Mouse (Mus musculus): Measurements from ENCODE around the gene Dner. TPM values are rescaled to one million over a fixed set of nuclear protein-coding genes. Genes with fewer than 3 reads are reported as not detected.
"Not testable (repeated sequence)": the region's sequence is repeated elsewhere in the genome, so short reads cannot be mapped to it uniquely, and the experiment has no call there.

Dner gene
- polyA plus RNA-seq, 1 experiment from 2014 or later: 156 TPM

DNA sequence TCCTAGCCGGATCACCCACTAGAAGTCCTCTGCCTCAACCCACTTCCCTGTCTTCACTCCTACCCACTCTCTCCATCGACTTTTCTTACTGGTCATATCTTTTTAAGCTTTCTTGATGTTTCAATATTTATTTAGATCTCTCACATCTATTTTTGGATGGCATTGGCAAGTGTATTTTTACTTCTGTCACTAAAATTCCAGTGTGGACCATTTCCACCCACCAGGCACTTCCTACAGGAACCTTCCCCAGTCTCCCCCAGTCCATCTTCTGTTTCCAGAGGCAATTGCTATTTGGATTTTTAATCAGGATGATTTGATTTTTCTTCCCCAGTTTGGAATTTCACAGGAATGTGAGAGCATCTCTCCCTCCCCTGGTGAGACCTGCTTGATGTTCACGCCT is 329.5 kb downstream of the Dner start:
- Histone ChIP-seq H3K9me3 (no peaks in the 10 kb centered on the region), H3K27ac (no peak overlapping the region), H3K9ac (replicated peaks) (no peak overlapping the region), H3K4me3 (replicated peaks) (no peak overlapping the region), H3K4me2 (replicated peaks) (no peak overlapping the region), H3K36me3 (no peaks in the 10 kb centered on the region), H3K4me1 (replicated peaks) (peaks cover 5% of the 10 kb centered on the region), H3K27me3 (no peaks in the 10 kb centered on the region)
- no peak for ATAC-seq
- WGBS: 90% methylated on average over 3 of the region's 3 CpGs

DNA sequence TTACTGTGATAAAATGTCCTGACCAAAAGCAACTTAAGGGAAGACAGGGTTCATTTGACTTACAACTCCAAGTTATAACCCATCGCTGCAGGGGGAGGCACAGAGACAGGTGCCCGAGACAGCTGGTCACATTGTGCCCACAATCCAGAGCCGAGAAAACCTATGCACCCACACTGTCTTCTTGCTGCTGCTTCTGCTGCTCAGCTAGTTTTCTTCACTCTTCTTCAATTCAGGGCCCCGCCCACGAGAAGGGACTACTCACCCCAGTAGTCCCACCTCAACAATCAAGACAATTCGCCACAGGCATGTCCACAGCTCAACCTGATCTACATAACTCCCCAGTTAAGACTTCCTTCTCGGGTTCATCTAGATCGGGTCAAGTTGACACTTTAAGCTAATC is 332.1 kb downstream of the Dner start, which contains the start of gene Pid1:
TSS of gene Pid1 (minus strand) at position 214 of the 400 bp plus-strand sequence.
- no peak within 1 kb of the TSS for H3K9ac ChIP-seq (replicated peaks)
- no peaks in the 10 kb centered on the region for H3K36me3 ChIP-seq
- no peaks in the 10 kb centered on the region for H3K27me3 ChIP-seq
- H3K4me1 ChIP-seq (replicated peaks): peaks cover 5% of the 10 kb centered on the region
- H3K4me3 ChIP-seq (replicated peaks): no peak within 1 kb of the TSS
- no peak within 1 kb of the TSS for H3K27ac ChIP-seq
- no peak for ATAC-seq
- no peaks in the 10 kb centered on the region for H3K9me3 ChIP-seq
- 95% methylated on average over 8 of the region's 8 CpGs for WGBS
- H3K4me2 ChIP-seq (replicated peaks): no peak within 1 kb of the TSS

DNA sequence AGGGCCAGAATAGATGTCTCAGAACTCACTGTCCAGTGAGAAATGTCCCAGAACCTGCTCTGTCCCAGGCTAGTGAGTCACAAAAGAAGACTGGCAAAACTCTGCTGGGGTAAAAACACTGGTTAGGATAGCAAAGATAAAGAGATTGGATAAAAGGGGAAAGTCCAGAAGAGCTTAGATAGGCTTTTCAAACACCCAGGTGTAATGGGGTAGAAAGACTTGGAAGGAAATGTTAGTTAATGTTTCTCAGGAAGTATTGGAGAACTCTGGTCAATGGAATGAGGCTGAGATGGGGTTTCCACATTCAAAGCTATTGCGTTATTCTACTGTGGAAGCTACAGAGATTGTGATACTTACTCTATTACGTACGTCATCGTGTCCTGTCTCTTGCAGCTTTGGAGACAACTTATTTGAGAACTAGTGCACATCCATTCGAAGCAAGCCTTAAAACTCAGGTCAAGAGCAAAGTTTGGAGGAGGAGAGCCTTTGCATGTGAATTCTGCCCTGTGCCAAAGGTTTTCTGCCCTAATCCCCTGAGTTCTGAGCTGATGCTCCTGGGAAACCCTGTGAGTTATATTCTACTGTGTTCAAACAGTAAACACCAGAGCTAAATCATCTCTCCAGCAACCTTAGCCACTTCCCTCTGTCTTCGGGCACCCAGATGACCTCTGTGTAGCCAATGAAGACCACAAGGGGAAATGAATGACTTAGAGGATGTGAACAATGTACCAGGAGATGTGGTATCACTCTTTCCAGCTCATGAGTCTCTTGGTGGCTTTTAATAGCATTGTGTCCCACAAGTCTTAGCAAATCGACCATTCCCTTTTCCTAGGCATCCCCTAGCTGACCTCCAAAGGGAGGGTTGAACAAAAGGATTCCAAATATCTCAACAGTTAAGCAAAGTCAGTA is 333.1 kb downstream of the Dner start:
- no peaks in the 10 kb centered on the region for H3K27me3 ChIP-seq
- no peaks in the 10 kb centered on the region for H3K9me3 ChIP-seq
- H3K36me3 ChIP-seq: no peaks in the 10 kb centered on the region
- no peak for ATAC-seq
- no peak overlapping the region for H3K9ac ChIP-seq (replicated peaks)
- H3K4me2 ChIP-seq (replicated peaks): no peak overlapping the region
- no peak overlapping the region for H3K4me3 ChIP-seq (replicated peaks)
- H3K4me1 ChIP-seq (replicated peaks): peaks cover 5% of the 10 kb centered on the region
- H3K27ac ChIP-seq: no peak overlapping the region
- 89% methylated on average over 7 of the region's 7 CpGs for WGBS

DNA sequence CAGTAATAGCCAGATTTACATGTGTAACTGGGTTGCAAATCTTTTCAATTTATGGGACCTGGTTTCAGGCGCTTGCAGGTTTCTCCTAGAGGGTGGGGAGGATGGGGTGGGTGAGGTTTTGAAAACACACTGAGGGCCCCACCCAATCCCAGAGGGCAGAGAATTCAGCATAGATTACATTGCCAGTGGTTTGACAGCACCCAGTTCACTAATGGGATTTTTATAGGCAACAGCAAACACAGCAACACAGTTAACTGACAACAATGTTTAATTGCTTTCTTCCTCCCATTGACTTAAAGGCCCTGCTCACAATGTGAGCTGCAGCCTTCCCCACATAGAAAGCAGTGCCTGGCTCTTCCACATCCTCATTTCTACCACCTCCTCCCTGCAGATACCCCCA is 333.8 kb downstream of the Dner start:
- H3K4me1 ChIP-seq (replicated peaks): peaks cover 5% of the 10 kb centered on the region
- no peaks in the 10 kb centered on the region for H3K36me3 ChIP-seq
- H3K9me3 ChIP-seq: no peaks in the 10 kb centered on the region
- no peak overlapping the region for H3K27ac ChIP-seq
- H3K9ac ChIP-seq (replicated peaks): no peak overlapping the region
- no peaks in the 10 kb centered on the region for H3K27me3 ChIP-seq
- H3K4me3 ChIP-seq (replicated peaks): no peak overlapping the region
- 89% methylated on average over 1 of the region's 1 CpGs for WGBS
- ATAC-seq: no peak
- no peak overlapping the region for H3K4me2 ChIP-seq (replicated peaks)

DNA sequence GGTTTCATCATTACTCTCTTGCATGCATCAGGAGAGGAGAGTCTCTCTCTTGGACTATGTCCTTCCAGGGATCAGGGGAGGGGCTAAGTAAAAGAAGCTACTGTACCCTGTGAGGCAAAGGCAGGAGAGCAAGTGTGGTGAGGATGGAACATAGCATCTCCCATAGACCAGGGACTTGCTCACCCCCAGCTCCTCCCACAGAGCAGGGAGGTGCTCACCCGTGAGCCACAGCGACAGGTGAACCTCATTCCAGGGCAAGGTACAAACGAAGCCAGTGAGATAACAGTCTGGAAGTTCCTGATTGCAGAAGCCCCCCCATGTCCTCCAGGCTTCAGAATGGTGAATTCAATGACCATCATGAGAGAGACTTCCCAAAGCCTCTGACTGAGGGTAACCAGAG is 334.6 kb downstream of the Dner start:
- WGBS: 79% methylated on average over 3 of the region's 3 CpGs
- Histone ChIP-seq H3K4me3 (replicated peaks) (no peak overlapping the region), H3K4me2 (replicated peaks) (no peak overlapping the region), H3K36me3 (no peaks in the 10 kb centered on the region), H3K4me1 (replicated peaks) (peaks cover 5% of the 10 kb centered on the region), H3K9me3 (no peaks in the 10 kb centered on the region), H3K9ac (replicated peaks) (no peak overlapping the region), H3K27ac (no peak overlapping the region), H3K27me3 (no peaks in the 10 kb centered on the region)
- 0 out of 2 replicates have a peak, but pooled peaks have one; percentile 40 for ATAC-seq

DNA sequence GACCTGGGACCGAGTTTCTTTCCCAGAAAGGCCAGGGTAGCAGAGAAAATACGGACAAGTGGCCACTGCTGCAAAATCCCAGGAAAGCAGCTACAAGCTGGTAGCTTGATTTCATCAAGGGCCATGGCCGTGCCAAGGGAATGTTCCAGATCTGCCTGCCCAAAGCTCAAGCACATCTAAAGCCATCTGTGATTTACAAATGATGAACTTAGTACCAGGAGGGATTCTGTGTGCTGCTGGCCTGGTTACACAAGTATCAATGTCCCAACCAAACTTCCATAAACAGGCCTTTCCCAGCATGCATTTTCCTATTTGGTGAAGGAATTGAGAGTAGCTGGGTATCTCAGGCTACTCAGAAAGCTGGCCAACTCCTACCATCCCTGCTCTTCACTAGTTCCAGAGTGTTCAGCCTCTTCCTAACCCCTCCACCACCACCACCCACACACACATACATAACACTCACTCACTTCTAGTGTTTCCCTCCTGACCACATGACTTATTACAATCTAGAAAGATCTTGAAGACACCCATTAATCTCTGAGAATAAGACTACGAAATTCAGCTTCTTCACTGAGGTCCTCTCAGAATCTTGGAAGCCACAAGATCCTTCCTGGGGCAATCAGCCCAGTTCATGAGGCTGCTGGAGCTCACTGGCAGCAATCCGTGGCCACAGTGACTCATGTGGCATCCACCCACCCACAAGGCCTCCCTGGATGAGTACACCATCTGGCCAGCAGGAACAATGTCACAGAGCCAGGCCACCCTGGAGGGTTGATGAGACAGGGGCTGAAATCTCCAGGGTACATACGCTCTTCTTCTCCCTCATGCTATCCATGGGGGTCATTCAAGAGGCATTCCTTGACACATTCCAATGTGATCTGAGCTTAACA is 336.2 kb downstream of the Dner start:
- H3K4me1 ChIP-seq (replicated peaks): no peaks in the 10 kb centered on the region
- no peak overlapping the region for H3K4me2 ChIP-seq (replicated peaks)
- no peaks in the 10 kb centered on the region for H3K27me3 ChIP-seq
- WGBS: 85% methylated on average over 6 of the region's 6 CpGs
- no peak overlapping the region for H3K4me3 ChIP-seq (replicated peaks)
- no peaks in the 10 kb centered on the region for H3K36me3 ChIP-seq
- H3K27ac ChIP-seq: no peak overlapping the region
- ATAC-seq: no peak
- H3K9ac ChIP-seq (replicated peaks): no peak overlapping the region
- H3K9me3 ChIP-seq: no peaks in the 10 kb centered on the region

DNA sequence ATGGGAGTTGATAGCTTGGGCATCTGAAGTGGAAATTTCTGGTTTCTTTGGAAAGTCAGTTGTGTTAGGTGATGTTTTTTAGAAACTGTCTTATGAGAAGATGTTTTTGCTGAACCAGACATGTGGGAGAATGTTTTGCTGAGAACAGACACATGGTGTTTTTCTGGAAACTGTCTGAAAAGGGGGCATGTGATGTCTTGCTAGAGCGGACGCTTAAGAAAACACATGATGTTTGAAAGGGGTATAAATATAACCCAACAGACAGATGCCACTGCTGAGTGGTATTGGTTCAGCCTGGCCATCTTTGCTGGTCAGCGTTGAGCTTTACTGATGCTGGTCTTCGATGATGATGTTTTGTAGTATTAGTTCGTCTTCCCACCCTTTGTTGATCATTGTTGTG is 338.8 kb downstream of the Dner start:
- no peaks in the 10 kb centered on the region for H3K27me3 ChIP-seq
- 92% methylated on average over 5 of the region's 5 CpGs for WGBS
- no peak for ATAC-seq
- H3K9me3 ChIP-seq: no peaks in the 10 kb centered on the region
- H3K4me1 ChIP-seq (replicated peaks): no peaks in the 10 kb centered on the region
- no peaks in the 10 kb centered on the region for H3K36me3 ChIP-seq
- no peak overlapping the region for H3K27ac ChIP-seq
- H3K4me2 ChIP-seq (replicated peaks): no peak overlapping the region
- no peak overlapping the region for H3K4me3 ChIP-seq (replicated peaks)
- no peak overlapping the region for H3K9ac ChIP-seq (replicated peaks)

DNA sequence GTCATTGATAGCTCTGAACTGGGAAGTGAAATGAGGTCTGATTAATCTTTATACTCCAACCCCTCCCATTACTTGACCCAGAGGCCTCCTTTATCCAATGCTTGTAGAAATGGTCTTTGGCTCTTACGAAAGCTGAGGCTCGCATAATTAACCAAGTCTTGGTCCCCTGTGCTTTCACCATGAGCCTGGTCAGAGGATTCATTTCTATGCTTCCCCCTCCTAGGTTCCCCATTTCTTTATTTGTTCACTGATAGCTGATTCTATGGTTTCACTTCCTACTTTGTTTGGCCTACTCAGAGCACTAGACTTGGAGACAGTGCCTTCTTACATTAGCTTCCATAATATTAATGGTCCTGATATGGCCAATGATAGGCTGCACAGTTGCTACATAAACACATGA is 345.8 kb downstream of the Dner start:
- Histone ChIP-seq H3K36me3 (no peaks in the 10 kb centered on the region), H3K9ac (replicated peaks) (no peak overlapping the region), H3K9me3 (no peaks in the 10 kb centered on the region), H3K4me1 (replicated peaks) (no peaks in the 10 kb centered on the region), H3K27me3 (no peaks in the 10 kb centered on the region), H3K4me2 (replicated peaks) (no peak overlapping the region), H3K4me3 (replicated peaks) (no peak overlapping the region), H3K27ac (no peak overlapping the region)
- WGBS: 92% methylated on average over 2 of the region's 2 CpGs
- ATAC-seq: no peak

DNA sequence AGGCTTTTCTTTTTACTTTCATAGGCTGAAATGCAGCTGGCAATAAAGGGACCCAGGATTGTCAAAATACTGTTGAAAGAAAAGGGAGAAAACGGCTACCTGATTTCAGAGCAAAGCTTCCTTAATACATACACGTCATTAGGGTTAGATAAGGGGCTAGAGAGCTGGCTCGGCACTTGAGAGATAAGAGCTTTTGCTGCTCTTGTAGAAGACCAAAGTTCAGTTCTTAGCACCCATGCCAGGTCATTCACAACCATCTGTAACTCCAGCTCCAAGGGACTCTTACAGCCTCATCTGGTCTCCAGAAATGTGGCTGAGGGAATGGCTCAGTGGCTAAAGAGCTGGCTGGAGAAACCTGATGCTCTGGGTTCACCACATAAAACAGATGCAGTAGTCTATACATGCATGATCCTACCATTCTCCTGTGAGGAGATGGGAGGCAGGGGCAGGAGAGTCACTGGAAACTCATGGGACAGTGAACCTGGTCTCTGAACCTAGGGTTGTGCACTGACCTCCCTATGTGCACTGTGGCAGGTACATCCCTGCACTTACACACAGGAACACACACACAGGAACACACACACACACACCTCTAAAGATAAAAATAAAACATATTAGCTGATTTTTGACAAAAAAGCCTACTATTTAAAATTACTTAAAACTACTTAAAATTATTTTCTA is 348.1 kb downstream of the Dner start:
- Histone ChIP-seq H3K27me3 (no peaks in the 10 kb centered on the region), H3K9me3 (no peaks in the 10 kb centered on the region), H3K4me3 (replicated peaks) (no peak overlapping the region), H3K27ac (no peak overlapping the region), H3K9ac (replicated peaks) (no peak overlapping the region), H3K4me2 (replicated peaks) (no peak overlapping the region), H3K36me3 (no peaks in the 10 kb centered on the region), H3K4me1 (replicated peaks) (no peaks in the 10 kb centered on the region)
- 79% methylated on average over 3 of the region's 3 CpGs for WGBS
- no peak for ATAC-seq

DNA sequence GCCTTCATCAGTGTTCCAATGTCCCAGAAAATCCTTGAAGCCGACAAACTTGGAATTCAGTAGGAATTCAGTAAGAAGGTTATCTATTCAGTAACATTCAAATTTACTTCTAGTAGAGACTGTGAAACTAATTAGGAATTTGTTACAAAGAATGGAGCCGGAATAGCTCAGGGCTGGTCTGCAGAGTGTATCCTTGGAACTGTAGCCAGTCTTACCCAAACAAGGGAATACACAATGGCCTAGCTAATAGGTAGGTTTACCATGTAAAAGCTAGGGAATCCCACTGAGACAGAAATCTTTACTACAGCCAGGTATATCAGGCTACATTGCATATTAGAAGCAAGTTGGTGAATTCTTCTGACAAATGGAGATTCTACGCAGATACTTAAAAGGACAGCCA is 363.2 kb downstream of the Dner start:
- H3K27ac ChIP-seq; H3K4me1 ChIP-seq (replicated peaks); H3K27me3 ChIP-seq; H3K4me2 ChIP-seq (replicated peaks); ATAC-seq; H3K4me3 ChIP-seq (replicated peaks); H3K9me3 ChIP-seq; H3K9ac ChIP-seq (replicated peaks); H3K36me3 ChIP-seq: not testable (repeated sequence)
- WGBS: 33% methylated on average over 3 of the region's 3 CpGs

DNA sequence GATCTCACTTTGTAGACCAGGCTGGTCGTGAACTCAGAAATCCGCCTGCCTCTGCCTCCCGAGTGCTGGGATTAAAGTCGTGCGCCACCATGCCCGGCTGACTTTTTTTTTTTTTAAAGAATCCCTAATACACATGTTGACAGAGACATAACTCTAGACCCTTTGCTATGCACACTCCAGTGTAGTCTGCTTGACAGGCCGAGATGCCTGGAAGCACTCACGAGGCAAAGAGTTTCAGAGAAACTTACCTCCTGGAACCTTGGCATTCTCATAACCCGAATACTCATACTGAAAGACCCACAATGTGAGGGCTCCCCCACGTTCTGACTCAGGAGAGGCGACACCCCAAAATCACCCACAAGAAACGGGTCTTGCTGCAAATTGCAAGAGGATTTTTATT is 364.2 kb downstream of the Dner start:
- H3K4me2 ChIP-seq (replicated peaks); H3K4me3 ChIP-seq (replicated peaks); H3K4me1 ChIP-seq (replicated peaks); H3K27me3 ChIP-seq; H3K9me3 ChIP-seq; ATAC-seq; H3K36me3 ChIP-seq; H3K9ac ChIP-seq (replicated peaks); H3K27ac ChIP-seq: not testable (repeated sequence)
- 90% methylated on average over 12 of the region's 12 CpGs for WGBS

DNA sequence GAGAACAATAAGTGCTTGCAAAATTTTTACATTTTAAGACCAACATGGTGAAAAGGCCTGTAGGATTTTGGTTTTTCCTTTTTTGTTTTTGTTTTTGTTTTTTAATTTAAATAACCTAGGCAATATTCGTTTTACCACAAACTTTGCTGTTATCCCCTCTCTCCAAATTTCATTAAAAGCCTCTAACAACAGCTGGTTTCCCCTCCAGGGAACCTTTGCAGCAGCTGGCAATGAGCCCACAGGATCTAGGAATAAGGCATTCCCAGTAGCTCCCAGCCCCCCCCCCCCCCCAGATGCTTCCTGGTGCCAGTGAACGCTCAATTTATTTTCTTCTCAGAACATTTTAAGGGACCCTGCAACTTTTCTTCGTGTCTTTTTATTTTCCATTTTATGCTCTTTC is 370.7 kb downstream of the Dner start:
- H3K27ac ChIP-seq: no peak overlapping the region
- no peaks in the 10 kb centered on the region for H3K27me3 ChIP-seq
- ATAC-seq: no peak
- 62% methylated on average over 3 of the region's 3 CpGs for WGBS
- H3K36me3 ChIP-seq: no peaks in the 10 kb centered on the region
- no peaks in the 10 kb centered on the region for H3K9me3 ChIP-seq
- no peak overlapping the region for H3K4me3 ChIP-seq (replicated peaks)
- no peak overlapping the region for H3K4me2 ChIP-seq (replicated peaks)
- H3K4me1 ChIP-seq (replicated peaks): peaks cover 13% of the 10 kb centered on the region; the same call in 1 of the 2 replicates
- H3K9ac ChIP-seq (replicated peaks): no peak overlapping the region

Data from midbrain, embryonic 13.5 days (tissue).